Mouse (Mus musculus): Measurements from ENCODE around the gene Ccdc83. TPM values are rescaled to one million over a fixed set of nuclear protein-coding genes. Genes with fewer than 3 reads are reported as not detected.

The Ccdc83 gene
- polyA plus RNA-seq, 1 experiment from 2014 or later, result not detected

DNA sequence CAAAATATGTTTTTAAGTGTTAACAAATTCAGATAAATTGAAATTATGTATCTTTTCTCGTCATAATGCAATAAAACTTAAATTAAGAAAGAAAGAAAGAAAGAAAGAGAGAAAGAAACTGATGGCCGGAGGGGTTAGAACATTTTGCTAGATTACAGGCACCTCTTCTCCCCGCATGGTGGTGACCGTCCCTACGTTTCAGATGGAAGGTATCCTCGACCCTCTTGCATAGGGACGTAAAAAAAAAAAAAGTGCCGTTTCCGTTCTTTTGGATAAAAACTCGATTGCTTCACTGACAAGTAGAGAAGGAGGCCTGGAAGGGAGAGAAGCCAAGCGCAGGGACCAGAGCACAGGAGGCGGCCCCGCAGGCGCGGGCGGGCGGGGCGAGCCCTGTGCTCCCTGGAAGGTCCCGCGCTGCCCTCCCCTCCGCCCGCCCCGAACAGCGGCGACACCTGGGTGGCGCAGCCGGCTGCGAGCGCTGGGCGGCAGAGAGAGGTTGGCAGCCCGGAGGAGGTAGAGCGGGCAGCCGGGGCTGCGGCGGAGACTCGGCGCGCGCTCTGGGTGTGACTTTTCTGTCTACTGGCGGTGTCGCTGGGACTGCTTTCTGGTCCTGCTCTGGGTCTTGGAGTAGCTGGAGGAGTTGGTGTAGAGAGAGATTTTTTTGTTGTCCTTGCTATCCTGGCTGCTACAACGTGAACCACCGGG, 36.5 kb upstream of the Ccdc83 start, which contains the start of gene Sytl2:
Sytl2 (plus strand) TSS at position 311 of the 705 bp plus-strand sequence.
- Histone ChIP-seq H3K4me1 (replicated peaks; ENCODE audit: control insufficient read depth, insufficient read depth, low read length) (peaks cover 5% of the 10 kb centered on the region; the same call in 1 of the 2 replicates), H3K36me3 (ENCODE audit: control insufficient read depth, insufficient read depth, low read length) (no peaks in the 10 kb centered on the region), H3K4me2 (ENCODE audit: low read depth, low read length, severe bottlenecking) (peak within 1 kb of the TSS; percentile 96), H3K27ac (ENCODE audit: low read depth, low read length) (no peak within 1 kb of the TSS), H3K4me3 (ENCODE audit: low read depth, low read length) (peak within 1 kb of the TSS; percentile 54), H3K9ac (ENCODE audit: low read length) (peak within 1 kb of the TSS; percentile 62), H3K9me3 (ENCODE audit: control insufficient read depth, low read length) (no peaks in the 10 kb centered on the region), H3K27me3 (ENCODE audit: control insufficient read depth, insufficient read depth, low read length) (peaks cover 13% of the 10 kb centered on the region)
- 1% methylated on average over 43 of the region's 43 CpGs for WGBS
- peak; percentile 80 for ATAC-seq (replicated peaks; ENCODE audit: low FRiP score)
- peak; percentile 78 for DNase-seq (ENCODE audit: low spot score)

DNA sequence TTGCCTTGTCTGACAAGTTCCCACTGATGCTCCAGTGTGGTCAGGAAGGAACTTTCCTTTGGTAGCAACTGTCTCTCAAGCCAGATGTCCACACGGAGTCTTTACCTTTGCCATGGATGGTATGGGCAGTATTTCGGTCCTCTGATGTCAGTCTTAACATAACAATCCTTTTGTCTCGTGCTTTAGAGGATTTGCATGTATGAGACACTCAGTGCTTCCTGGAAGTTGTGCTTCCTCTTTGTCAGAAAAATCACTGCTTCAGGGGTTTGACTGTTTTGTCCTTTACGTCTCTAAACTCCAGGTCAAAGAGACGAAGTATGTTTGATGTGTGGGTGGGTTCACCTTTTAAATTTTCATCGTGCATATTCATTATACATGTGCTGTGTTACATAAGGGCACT, 26.3 kb upstream of the Ccdc83 start:
- Histone ChIP-seq H3K36me3 (ENCODE audit: control insufficient read depth, insufficient read depth, low read length) (no peaks in the 10 kb centered on the region), H3K27me3 (ENCODE audit: control insufficient read depth, insufficient read depth, low read length) (no peaks in the 10 kb centered on the region), H3K9me3 (ENCODE audit: control insufficient read depth, low read length) (no peaks in the 10 kb centered on the region), H3K4me3 (ENCODE audit: low read depth, low read length) (no peak overlapping the region), H3K4me1 (replicated peaks; ENCODE audit: control insufficient read depth, insufficient read depth, low read length) (no peaks in the 10 kb centered on the region), H3K9ac (ENCODE audit: low read length) (no peak overlapping the region), H3K27ac (ENCODE audit: low read depth, low read length) (no peak overlapping the region), H3K4me2 (ENCODE audit: low read depth, low read length, severe bottlenecking) (no peak overlapping the region)
- WGBS, result 84% methylated on average over 6 of the region's 6 CpGs
- ATAC-seq (replicated peaks; ENCODE audit: low FRiP score), result no peak
- no peak for DNase-seq (ENCODE audit: low spot score)

DNA sequence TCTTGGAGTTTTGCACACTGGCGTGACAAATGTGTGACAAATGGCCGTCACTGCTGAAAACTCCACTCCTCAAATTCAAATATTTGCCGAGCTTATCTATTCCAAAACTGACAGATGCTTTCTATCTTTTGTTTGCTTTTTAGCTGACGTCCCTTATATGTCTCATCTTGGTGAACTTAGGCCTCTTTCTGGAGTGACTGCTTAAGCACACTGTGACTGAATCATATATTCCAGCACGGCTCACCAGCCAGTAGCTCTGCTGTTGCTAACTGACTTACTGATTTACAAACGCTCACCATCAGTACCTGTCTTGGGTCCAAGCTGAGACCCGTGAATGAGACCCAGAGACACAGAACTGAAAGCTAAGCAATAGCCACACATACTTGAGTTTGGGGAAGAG, 19.2 kb upstream of the Ccdc83 start:
- WGBS, result 86% methylated on average over 7 of the region's 7 CpGs

DNA sequence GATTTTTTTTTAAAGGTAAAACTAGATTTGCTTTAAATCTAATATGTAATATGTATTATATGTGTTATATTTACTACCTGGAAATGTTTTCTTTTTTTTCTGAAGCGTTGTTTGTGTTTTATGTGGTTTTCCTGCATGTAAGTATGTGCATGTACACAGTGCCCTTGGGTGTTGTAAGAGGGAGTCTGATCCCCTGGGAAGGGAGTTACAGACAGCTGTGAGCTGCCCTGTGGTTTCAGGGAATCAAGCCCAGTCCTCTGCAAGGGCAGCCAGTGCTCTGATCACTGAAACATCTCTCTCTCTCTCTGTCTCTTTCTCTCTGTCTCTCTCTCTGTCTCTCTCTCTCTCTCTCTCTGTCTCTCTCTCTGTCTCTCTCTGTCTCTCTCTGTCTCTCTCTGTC, 17.2 kb upstream of the Ccdc83 start:
- DNase-seq (ENCODE audit: low spot score) (no peak), ATAC-seq (replicated peaks; ENCODE audit: low FRiP score) (no peak)
- Histone ChIP-seq H3K4me1 (replicated peaks; ENCODE audit: control insufficient read depth, insufficient read depth, low read length) (no peaks in the 10 kb centered on the region), H3K9me3 (ENCODE audit: control insufficient read depth, low read length) (no peaks in the 10 kb centered on the region), H3K4me3 (ENCODE audit: low read depth, low read length) (no peak overlapping the region), H3K9ac (ENCODE audit: low read length) (no peak overlapping the region), H3K4me2 (ENCODE audit: low read depth, low read length, severe bottlenecking) (no peak overlapping the region), H3K27me3 (ENCODE audit: control insufficient read depth, insufficient read depth, low read length) (no peaks in the 10 kb centered on the region), H3K27ac (ENCODE audit: low read depth, low read length) (no peak overlapping the region), H3K36me3 (ENCODE audit: control insufficient read depth, insufficient read depth, low read length) (no peaks in the 10 kb centered on the region)
- WGBS, result 93% methylated on average over 1 of the region's 1 CpGs

More for the DNA sequence above, 19.2 kb upstream of the Ccdc83 start:
- no peaks in the 10 kb centered on the region for H3K27me3 ChIP-seq (ENCODE audit: control insufficient read depth, insufficient read depth, low read length)
- H3K9me3 ChIP-seq (ENCODE audit: control insufficient read depth, low read length), result no peaks in the 10 kb centered on the region
- no peak overlapping the region for H3K9ac ChIP-seq (ENCODE audit: low read length)
- no peak for DNase-seq (ENCODE audit: low spot score)
- no peaks in the 10 kb centered on the region for H3K36me3 ChIP-seq (ENCODE audit: control insufficient read depth, insufficient read depth, low read length)
- H3K27ac ChIP-seq (ENCODE audit: low read depth, low read length), result no peak overlapping the region
- no peak overlapping the region for H3K4me3 ChIP-seq (ENCODE audit: low read depth, low read length)
- H3K4me2 ChIP-seq (ENCODE audit: low read depth, low read length, severe bottlenecking), result no peak overlapping the region
- ATAC-seq (replicated peaks; ENCODE audit: low FRiP score), result no peak
- no peaks in the 10 kb centered on the region for H3K4me1 ChIP-seq (replicated peaks; ENCODE audit: control insufficient read depth, insufficient read depth, low read length)

DNA sequence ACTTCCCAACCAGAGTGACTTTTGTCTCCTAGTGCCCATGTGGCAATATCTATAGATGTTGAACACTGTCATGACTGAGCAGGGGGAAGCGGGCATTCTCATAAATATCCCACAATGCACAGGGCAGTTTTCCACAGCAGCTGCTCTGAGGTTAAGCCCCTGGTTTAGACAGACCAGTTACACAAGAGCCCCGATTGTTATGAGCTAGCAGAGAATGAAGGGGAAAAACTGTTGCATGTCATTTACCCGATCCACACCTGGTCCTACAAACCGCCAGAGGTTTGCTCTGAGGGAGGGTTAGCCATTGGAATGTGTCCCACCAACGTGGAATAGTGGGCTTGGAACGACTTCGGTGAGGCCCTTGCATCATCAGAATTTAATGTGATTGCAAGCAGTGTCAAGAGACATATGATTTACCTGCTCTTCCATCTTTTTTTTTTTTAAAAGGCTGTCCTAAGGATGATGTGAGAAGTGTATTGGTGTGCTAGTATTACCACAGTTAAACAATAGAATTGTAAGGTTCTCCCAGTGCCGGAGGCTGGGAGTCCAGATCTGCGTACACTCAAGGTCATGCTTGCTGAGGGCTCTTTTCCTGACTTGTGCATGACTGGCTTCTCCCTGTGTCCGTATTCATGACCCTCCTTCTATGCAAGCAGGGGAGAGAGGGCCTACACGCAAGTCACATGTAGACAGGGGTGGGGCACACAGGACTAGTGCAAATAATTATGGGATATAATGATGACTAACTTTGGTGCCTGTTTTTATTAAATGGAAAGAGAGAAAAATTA, 16.4 kb upstream of the Ccdc83 start:
- Histone ChIP-seq H3K27me3 (ENCODE audit: control insufficient read depth, insufficient read depth, low read length) (no peaks in the 10 kb centered on the region), H3K4me2 (ENCODE audit: low read depth, low read length, severe bottlenecking) (no peak overlapping the region), H3K27ac (ENCODE audit: low read depth, low read length) (no peak overlapping the region), H3K9ac (ENCODE audit: low read length) (no peak overlapping the region), H3K36me3 (ENCODE audit: control insufficient read depth, insufficient read depth, low read length) (no peaks in the 10 kb centered on the region), H3K4me3 (ENCODE audit: low read depth, low read length) (no peak overlapping the region), H3K9me3 (ENCODE audit: control insufficient read depth, low read length) (no peaks in the 10 kb centered on the region), H3K4me1 (replicated peaks; ENCODE audit: control insufficient read depth, insufficient read depth, low read length) (no peaks in the 10 kb centered on the region)
- DNase-seq (ENCODE audit: low spot score) (no peak), ATAC-seq (replicated peaks; ENCODE audit: low FRiP score) (no peak)
- 86% methylated on average over 11 of the region's 11 CpGs for WGBS

DNA sequence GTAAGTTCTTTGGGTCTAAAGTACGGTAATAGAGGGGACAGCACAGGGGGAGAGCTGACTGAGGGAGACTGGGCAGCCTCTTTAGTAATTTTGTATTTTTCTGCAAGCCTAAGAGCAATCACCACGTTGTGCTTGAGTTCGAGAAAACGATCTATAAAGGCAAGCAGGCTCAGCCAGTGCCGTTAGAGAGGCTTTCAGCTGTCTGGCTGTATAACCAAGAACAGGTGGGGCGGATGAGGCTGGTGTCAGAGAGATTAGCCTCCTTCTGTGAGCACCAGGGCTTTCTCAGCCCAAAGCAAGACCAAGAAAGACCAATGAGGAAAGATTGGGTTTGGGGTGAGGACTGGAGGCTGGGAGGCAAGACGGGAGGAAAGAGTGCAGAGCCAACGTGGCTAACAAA, 15.3 kb upstream of the Ccdc83 start:
- DNase-seq (ENCODE audit: low spot score) (no peak), ATAC-seq (replicated peaks; ENCODE audit: low FRiP score) (no peak)
- Histone ChIP-seq H3K4me3 (ENCODE audit: low read depth, low read length) (no peak overlapping the region), H3K27ac (ENCODE audit: low read depth, low read length) (no peak overlapping the region), H3K36me3 (ENCODE audit: control insufficient read depth, insufficient read depth, low read length) (no peaks in the 10 kb centered on the region), H3K27me3 (ENCODE audit: control insufficient read depth, insufficient read depth, low read length) (no peaks in the 10 kb centered on the region), H3K4me2 (ENCODE audit: low read depth, low read length, severe bottlenecking) (no peak overlapping the region), H3K9me3 (ENCODE audit: control insufficient read depth, low read length) (no peaks in the 10 kb centered on the region), H3K4me1 (replicated peaks; ENCODE audit: control insufficient read depth, insufficient read depth, low read length) (no peaks in the 10 kb centered on the region), H3K9ac (ENCODE audit: low read length) (no peak overlapping the region)
- WGBS, result 63% methylated on average over 8 of the region's 8 CpGs

DNA sequence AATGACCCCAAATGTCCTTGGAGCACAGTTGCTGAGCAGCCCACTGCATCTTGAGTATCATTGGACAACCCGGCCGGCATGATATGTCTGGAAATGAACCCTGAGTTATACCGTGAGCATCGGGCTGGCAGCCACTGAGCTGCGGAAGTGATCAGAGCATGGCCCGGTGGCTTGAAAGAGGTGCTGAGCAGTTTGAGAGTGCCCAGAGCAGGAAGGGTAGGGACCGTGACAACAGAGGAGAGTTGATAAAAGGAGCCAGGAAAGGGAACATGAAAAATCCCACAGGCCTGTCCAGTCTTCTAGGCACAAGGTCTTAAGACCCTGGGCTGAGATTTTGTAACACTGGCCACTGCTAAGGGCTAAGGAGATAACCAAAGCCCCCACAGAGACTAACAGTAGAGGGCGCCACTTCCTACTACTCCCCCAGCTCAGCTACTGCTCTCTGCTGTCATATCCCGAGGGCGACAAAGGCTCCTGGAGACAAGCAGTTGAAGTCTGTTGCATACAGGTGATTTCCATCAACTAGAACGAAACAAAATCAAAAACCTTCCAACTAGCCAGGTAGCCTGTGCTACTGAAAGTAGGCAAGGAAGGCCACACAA, 14.8 kb upstream of the Ccdc83 start:
- 66% methylated on average over 11 of the region's 11 CpGs for WGBS
- no peaks in the 10 kb centered on the region for H3K4me1 ChIP-seq (replicated peaks; ENCODE audit: control insufficient read depth, insufficient read depth, low read length)
- ATAC-seq (replicated peaks; ENCODE audit: low FRiP score) (0 out of 2 replicates have a peak, but pooled peaks have one; percentile 44), DNase-seq (ENCODE audit: low spot score) (no peak)
- no peaks in the 10 kb centered on the region for H3K27me3 ChIP-seq (ENCODE audit: control insufficient read depth, insufficient read depth, low read length)
- H3K27ac ChIP-seq (ENCODE audit: low read depth, low read length), result no peak overlapping the region
- no peaks in the 10 kb centered on the region for H3K36me3 ChIP-seq (ENCODE audit: control insufficient read depth, insufficient read depth, low read length)
- no peak overlapping the region for H3K9ac ChIP-seq (ENCODE audit: low read length)
- H3K9me3 ChIP-seq (ENCODE audit: control insufficient read depth, low read length), result no peaks in the 10 kb centered on the region
- H3K4me2 ChIP-seq (ENCODE audit: low read depth, low read length, severe bottlenecking), result no peak overlapping the region
- no peak overlapping the region for H3K4me3 ChIP-seq (ENCODE audit: low read depth, low read length)

DNA sequence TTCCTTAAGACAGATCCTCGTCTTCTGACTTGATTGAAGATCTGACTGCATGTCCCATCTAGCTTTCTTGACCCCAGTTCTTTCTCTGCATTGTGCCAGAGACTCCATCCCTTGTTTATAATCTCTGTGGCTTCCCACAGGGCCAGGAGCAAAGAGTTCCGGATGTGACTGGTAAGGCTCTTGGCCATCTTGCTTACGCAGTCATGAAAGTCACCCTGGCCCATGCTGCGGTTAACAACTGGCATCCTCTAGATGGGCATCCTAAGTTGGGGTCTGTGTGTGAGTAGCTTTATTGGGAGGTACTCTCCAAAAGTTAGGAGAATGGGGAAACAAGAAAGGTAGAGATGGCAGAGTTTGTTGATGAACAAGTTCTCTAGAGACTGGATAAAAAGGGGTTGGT, 13.6 kb upstream of the Ccdc83 start:
- no peak for DNase-seq (ENCODE audit: low spot score)
- ATAC-seq (replicated peaks; ENCODE audit: low FRiP score), result no peak

More for the DNA sequence above, 13.6 kb upstream of the Ccdc83 start:
- Histone ChIP-seq H3K4me2 (ENCODE audit: low read depth, low read length, severe bottlenecking) (no peak overlapping the region), H3K4me3 (ENCODE audit: low read depth, low read length) (no peak overlapping the region), H3K9me3 (ENCODE audit: control insufficient read depth, low read length) (no peaks in the 10 kb centered on the region), H3K4me1 (replicated peaks; ENCODE audit: control insufficient read depth, insufficient read depth, low read length) (no peaks in the 10 kb centered on the region), H3K27me3 (ENCODE audit: control insufficient read depth, insufficient read depth, low read length) (no peaks in the 10 kb centered on the region), H3K9ac (ENCODE audit: low read length) (no peak overlapping the region), H3K27ac (ENCODE audit: low read depth, low read length) (no peak overlapping the region), H3K36me3 (ENCODE audit: control insufficient read depth, insufficient read depth, low read length) (no peaks in the 10 kb centered on the region)
- WGBS, result 91% methylated on average over 4 of the region's 4 CpGs

All from forebrain, embryonic 11.5 days (tissue).